Mouse (Mus musculus): ENCODE measurements around the gene Fhod1. TPM values are rescaled to one million over a fixed set of nuclear protein-coding genes. Genes with fewer than 3 reads are reported as not detected.

Fhod1 gene
- polyA plus RNA-seq, 1 experiment: not detected

DNA sequence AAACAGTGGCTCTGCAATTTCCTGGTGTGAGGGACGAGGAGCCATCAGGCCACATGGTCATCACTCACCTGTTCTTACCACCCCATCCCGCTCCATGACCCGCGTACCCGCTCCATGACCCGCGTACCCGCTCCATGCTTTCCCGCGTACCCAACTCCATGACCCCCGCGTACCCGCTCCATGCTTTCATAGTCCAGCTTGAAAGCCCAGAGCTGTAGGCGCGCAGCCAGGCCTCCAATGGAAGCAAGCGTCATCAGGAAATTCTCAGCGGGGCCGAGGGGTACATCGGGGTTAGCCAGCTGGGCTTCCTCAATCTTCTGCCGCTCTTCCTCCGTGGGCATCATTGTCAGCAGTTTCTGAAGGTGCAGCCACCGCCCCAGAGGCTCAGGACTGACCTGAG lies 16.3 kb downstream of the Fhod1 start:
- Histone ChIP-seq H3K4me1 (ENCODE audit: control insufficient read depth, insufficient read depth, low read length) (peaks cover 7% of the 10 kb centered on the region), H3K4me3 (ENCODE audit: insufficient read depth, low read depth, low read length) (no peak overlapping the region), H3K27ac (ENCODE audit: insufficient read depth, low read depth, low read length) (no peak overlapping the region)
- 96% methylated on average over 22 of the region's 22 CpGs for WGBS
- TF ChIP-seq CTCF (IDR thresholded peaks at IDR 0.05; ENCODE audit: insufficient read depth, low read depth, low read length) (no peak), POLR2A (IDR thresholded peaks at IDR 0.05; ENCODE audit: insufficient read depth, low read depth, low read length) (no peak)

- peaks cover 7% of the 10 kb centered on the region for H3K4me1 ChIP-seq (ENCODE audit: control insufficient read depth, insufficient read depth, low read length)
- WGBS: 94% methylated on average over 12 of the region's 12 CpGs
- TF ChIP-seq POLR2A (IDR thresholded peaks at IDR 0.05; ENCODE audit: insufficient read depth, low read depth, low read length): no peak
- no peak for TF ChIP-seq CTCF (IDR thresholded peaks at IDR 0.05; ENCODE audit: insufficient read depth, low read depth, low read length)
- no peak overlapping the region for H3K4me3 ChIP-seq (ENCODE audit: insufficient read depth, low read depth, low read length)
- H3K27ac ChIP-seq (ENCODE audit: insufficient read depth, low read depth, low read length): no peak overlapping the region
Observed at GRCm38 (mm10) chr8:105330325-105330724, 17.4 kb downstream of the Fhod1 start.

- 21% methylated on average over 6 of the region's 6 CpGs for whole genome bisulfite sequencing
- H3K4me1 ChIP-seq (ENCODE audit: control insufficient read depth, insufficient read depth, low read length): peaks cover 9% of the 10 kb centered on the region
- H3K4me3 ChIP-seq (ENCODE audit: insufficient read depth, low read depth, low read length): peak overlapping the region; percentile 69
- H3K27ac ChIP-seq (ENCODE audit: insufficient read depth, low read depth, low read length): no peak overlapping the region
- TF ChIP-seq CTCF (IDR thresholded peaks at IDR 0.05; ENCODE audit: insufficient read depth, low read depth, low read length) (no peak), POLR2A (IDR thresholded peaks at IDR 0.05; ENCODE audit: insufficient read depth, low read depth, low read length) (no peak)
Observed at GRCm38 (mm10) chr8:105326968-105327367, 20.8 kb downstream of the Fhod1 start.

DNA sequence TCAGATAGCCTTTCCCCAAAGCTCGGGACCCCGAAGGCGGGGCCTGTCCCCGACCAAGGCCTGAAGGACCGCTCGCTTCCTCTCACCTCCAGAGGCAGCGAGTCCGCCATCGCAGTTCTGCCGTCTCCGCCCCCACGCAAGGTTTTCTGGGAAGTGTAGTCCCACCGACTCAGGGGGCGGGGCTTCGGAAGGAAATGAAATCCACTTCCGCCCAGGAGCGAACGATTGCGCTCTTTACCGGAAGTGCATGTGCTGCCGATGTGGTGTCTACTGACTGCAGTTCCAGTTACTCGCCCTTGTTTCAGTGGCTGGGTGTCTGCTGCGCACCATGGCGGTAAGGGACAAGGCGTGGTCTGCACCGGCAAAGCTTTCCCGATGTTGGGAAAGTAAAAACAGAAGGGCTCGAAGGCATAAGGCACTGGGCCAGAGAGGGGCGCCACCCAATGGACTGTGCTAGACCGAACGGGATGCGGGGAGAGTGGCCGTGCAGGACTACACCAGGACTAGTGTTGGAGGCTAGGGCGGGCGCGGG lies 21.5 kb downstream of the Fhod1 start, which contains the start of the genes Lrrc29 and Tmem208:
TSS of gene Lrrc29 (minus strand) at position 138 of the 532 bp plus-strand sequence.
TSS of gene Tmem208 (plus strand) at position 214 of the 532 bp plus-strand sequence.
- H3K27ac ChIP-seq (ENCODE audit: insufficient read depth, low read depth, low read length): peak within 1 kb of the TSS; percentile 57
- peaks cover 9% of the 10 kb centered on the region for H3K4me1 ChIP-seq (ENCODE audit: control insufficient read depth, insufficient read depth, low read length)
- under 1% methylated on average over 36 of the region's 36 CpGs for WGBS
- peak; percentile 50 for TF ChIP-seq CTCF (IDR thresholded peaks at IDR 0.05; ENCODE audit: insufficient read depth, low read depth, low read length)
- peak; percentile 79 for TF ChIP-seq POLR2A (IDR thresholded peaks at IDR 0.05; ENCODE audit: insufficient read depth, low read depth, low read length)
- peak within 1 kb of the TSS; percentile 82 for H3K4me3 ChIP-seq (ENCODE audit: insufficient read depth, low read depth, low read length)

DNA sequence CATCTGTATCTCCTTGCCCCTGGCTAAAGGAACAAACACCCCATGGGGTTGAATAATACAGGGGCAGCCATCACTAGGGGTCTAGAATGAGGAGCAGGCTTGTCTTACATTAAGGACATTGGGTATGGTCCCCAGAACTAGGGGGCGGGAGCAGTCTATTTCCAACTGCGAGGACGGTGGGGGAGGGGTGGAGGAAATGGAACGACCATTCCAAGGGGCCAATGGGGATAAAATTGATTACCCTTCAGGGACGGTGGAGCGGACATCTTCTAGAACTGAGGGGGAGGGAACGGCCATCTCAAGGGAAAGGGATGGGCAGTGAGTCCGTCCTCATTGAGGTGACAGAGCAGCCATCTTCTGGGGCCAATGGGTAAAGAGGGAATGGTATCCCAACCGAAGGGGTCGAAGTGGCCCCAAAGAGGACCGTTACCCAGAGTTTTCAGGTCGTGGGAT lies 22.1 kb downstream of the Fhod1 start:
- TF ChIP-seq POLR2A (IDR thresholded peaks at IDR 0.05; ENCODE audit: insufficient read depth, low read depth, low read length): no peak
- no peak for TF ChIP-seq CTCF (IDR thresholded peaks at IDR 0.05; ENCODE audit: insufficient read depth, low read depth, low read length)
- Histone ChIP-seq H3K4me1 (ENCODE audit: control insufficient read depth, insufficient read depth, low read length) (peaks cover 9% of the 10 kb centered on the region), H3K4me3 (ENCODE audit: insufficient read depth, low read depth, low read length) (peak overlapping the region; percentile 82), H3K27ac (ENCODE audit: insufficient read depth, low read depth, low read length) (peak overlapping the region; percentile 57)
- under 1% methylated on average over 12 of the region's 12 CpGs for WGBS

GRCm38 (mm10) chr8:105323183-105323582 lies 24.6 kb downstream of the Fhod1 start:
- no peak overlapping the region for H3K27ac ChIP-seq (ENCODE audit: insufficient read depth, low read depth, low read length)
- TF ChIP-seq POLR2A (IDR thresholded peaks at IDR 0.05; ENCODE audit: insufficient read depth, low read depth, low read length) (no peak), CTCF (IDR thresholded peaks at IDR 0.05; ENCODE audit: insufficient read depth, low read depth, low read length) (no peak)
- H3K4me3 ChIP-seq (ENCODE audit: insufficient read depth, low read depth, low read length): no peak overlapping the region
- 91% methylated on average over 4 of the region's 4 CpGs for WGBS
- peaks cover 13% of the 10 kb centered on the region for H3K4me1 ChIP-seq (ENCODE audit: control insufficient read depth, insufficient read depth, low read length)

DNA sequence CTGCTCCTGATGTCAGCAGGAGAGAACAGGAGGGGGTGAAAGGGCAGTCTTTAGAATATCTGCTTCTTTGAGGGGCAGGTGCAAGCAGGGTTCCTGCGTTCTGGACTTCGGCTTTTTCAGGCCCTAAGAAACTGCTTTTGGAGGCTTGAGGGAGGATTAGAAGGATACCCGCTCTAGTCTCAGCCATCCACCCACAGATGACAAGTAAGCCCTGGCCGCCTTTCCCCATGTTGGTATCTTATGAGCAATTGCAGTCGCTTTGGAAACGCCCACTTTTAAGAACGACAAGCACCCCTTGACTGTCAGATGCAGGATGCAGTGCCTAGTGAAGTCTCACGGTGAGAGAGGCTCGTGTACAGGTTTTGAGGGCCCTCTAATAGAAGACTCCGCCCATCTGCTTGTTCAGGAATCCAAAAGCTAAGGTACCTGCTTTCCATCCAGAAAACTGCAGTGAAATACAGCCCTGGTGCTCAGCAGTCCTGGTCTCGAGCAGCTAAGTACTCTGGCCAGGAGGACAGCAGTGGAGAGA lies 29.0 kb downstream of the Fhod1 start:
- TF ChIP-seq CTCF (IDR thresholded peaks at IDR 0.05; ENCODE audit: insufficient read depth, low read depth, low read length) (no peak), POLR2A (IDR thresholded peaks at IDR 0.05; ENCODE audit: insufficient read depth, low read depth, low read length) (no peak)
- Histone ChIP-seq H3K4me1 (ENCODE audit: control insufficient read depth, insufficient read depth, low read length) (peaks cover 4% of the 10 kb centered on the region; the same call in 1 of the 2 replicates), H3K4me3 (ENCODE audit: insufficient read depth, low read depth, low read length) (no peak overlapping the region), H3K27ac (ENCODE audit: insufficient read depth, low read depth, low read length) (no peak overlapping the region)
- 71% methylated on average over 11 of the region's 11 CpGs for WGBS

DNA sequence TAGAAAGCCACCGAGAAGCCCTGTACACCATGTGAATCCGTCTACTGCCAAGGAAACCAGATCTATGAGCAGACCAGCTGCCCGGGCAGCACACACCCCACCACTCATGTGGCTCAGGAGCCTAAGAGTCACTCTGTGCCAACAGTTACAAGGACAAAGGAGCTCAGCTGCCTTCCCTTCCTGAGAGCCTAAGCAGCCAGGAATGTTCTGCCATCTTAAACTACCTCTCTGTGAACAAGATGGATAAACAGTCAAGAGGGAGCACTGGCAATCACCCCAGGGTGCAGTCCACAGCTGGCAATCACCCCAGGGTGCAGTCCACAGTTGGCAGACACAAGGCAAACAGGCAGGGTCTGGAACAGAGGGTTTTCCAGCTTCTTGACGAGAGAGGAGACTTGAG lies 29.8 kb downstream of the Fhod1 start:
- no peak overlapping the region for H3K27ac ChIP-seq (ENCODE audit: insufficient read depth, low read depth, low read length)
- peaks cover 4% of the 10 kb centered on the region; the same call in 1 of the 2 replicates for H3K4me1 ChIP-seq (ENCODE audit: control insufficient read depth, insufficient read depth, low read length)
- TF ChIP-seq POLR2A (IDR thresholded peaks at IDR 0.05; ENCODE audit: insufficient read depth, low read depth, low read length) (no peak), CTCF (IDR thresholded peaks at IDR 0.05; ENCODE audit: insufficient read depth, low read depth, low read length) (no peak)
- WGBS: 48% methylated on average over 4 of the region's 4 CpGs
- H3K4me3 ChIP-seq (ENCODE audit: insufficient read depth, low read depth, low read length): no peak overlapping the region

GRCm38 (mm10) chr8:105315073-105315769 lies 32.5 kb downstream of the Fhod1 start:
- TF ChIP-seq CTCF (IDR thresholded peaks at IDR 0.05; ENCODE audit: insufficient read depth, low read depth, low read length) (no peak), POLR2A (IDR thresholded peaks at IDR 0.05; ENCODE audit: insufficient read depth, low read depth, low read length) (no peak)
- H3K4me3 ChIP-seq (ENCODE audit: insufficient read depth, low read depth, low read length): no peak overlapping the region
- H3K27ac ChIP-seq (ENCODE audit: insufficient read depth, low read depth, low read length): no peak overlapping the region
- WGBS: 89% methylated on average over 18 of the region's 18 CpGs
- H3K4me1 ChIP-seq (ENCODE audit: control insufficient read depth, insufficient read depth, low read length): peaks cover 4% of the 10 kb centered on the region; the same call in 1 of the 2 replicates

All from olfactory bulb, adult 2 months (tissue).